Comparison of ENCODE assay signal across 8 mouse cellular contexts in the genomic region with DNA sequence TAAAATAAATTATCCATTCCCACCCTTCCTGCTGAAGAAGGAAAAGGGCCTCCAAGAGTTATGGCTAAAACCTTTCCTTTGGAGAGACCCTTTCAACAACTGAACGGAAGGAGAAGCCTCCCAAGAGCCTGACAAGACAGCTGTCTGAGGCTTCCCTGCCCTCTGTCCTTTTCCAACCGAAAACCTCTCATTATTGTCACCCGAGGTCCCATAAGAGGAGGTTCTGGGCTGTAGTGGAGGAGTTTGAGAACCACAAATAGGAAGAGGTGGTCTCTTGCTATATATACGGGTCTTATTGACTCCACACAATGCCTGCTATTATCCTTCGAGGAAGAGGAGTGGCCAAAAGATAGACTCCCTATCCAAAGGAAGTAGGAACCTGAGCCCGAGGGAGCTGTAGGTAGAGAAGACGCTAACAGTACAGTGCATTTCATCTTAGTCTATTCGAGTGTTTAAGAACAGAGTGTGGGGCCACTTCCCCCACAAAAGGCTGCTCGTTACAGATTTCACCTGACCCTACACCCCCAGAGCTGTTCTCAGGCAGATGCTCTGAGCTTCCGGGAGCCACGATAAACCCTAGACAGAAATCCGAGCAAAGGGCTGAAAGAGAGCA. TPM values are rescaled to one million over a fixed set of nuclear protein-coding genes. Genes with fewer than 3 reads are reported as not detected.
DNase-seq lines count a peak whose midpoint lies in the region; ATAC-seq and TF ChIP-seq lines count a peak whose summit lies in the region.

No protein-coding gene starts in this region.

- peak overlapping the region; percentile 42 for H3K4me3 ChIP-seq in left cerebral cortex, adult 2 months
- H3K4me3 ChIP-seq in brown adipose tissue, adult 24 weeks (ENCODE audit: insufficient read depth, low read depth, low read length), result peak overlapping the region; percentile 48
- peak overlapping the region; percentile 28 for H3K4me3 ChIP-seq in hindbrain, postnatal 0 days (ENCODE audit: low read length)
- peak overlapping the region; percentile 26; the same call in 1 of the 2 replicates for H3K4me3 ChIP-seq in midbrain, postnatal 0 days (ENCODE audit: low read depth, low read length)

- no peaks in the 10 kb centered on the region for H3K4me1 ChIP-seq in brown adipose tissue, adult 24 weeks (ENCODE audit: control insufficient read depth, insufficient read depth, insufficient read length, low read length)
- H3K4me1 ChIP-seq in hindbrain, postnatal 0 days (ENCODE audit: insufficient read depth, low read length), result peaks cover 8% of the 10 kb centered on the region; the same call in 1 of the 2 replicates
- H3K4me1 ChIP-seq in midbrain, postnatal 0 days (ENCODE audit: insufficient read depth, low read length), result 0 out of 2 replicates have a peak, but pooled peaks cover 2% of the 10 kb centered on the region

- H3K9ac ChIP-seq in hindbrain, postnatal 0 days (replicated peaks; ENCODE audit: low read length), result no peak overlapping the region
- H3K9ac ChIP-seq in midbrain, postnatal 0 days (replicated peaks; ENCODE audit: low read length, poor library complexity, severe bottlenecking), result no peak overlapping the region

- no peak overlapping the region for H3K27ac ChIP-seq in left cerebral cortex, adult 2 months
- no peak overlapping the region for H3K27ac ChIP-seq in brown adipose tissue, adult 24 weeks (replicated peaks; ENCODE audit: low read depth, low read length)
- H3K27ac ChIP-seq in hindbrain, postnatal 0 days, result no peak overlapping the region
- H3K27ac ChIP-seq in midbrain, postnatal 0 days (ENCODE audit: low read depth, low read length), result no peak overlapping the region

- WGBS in hindbrain, postnatal 0 days, result 11% methylated on average over 12 of the region's 12 CpGs
- 9% methylated on average over 12 of the region's 12 CpGs for WGBS in midbrain, postnatal 0 days

- peaks cover 41% of the 10 kb centered on the region for H3K27me3 ChIP-seq in hindbrain, postnatal 0 days (ENCODE audit: insufficient read depth, low read length)
- peaks cover 47% of the 10 kb centered on the region for H3K27me3 ChIP-seq in midbrain, postnatal 0 days (ENCODE audit: insufficient read depth, low read length)

- ATAC-seq in hindbrain, postnatal 0 days, result no peak
- ATAC-seq in midbrain, postnatal 0 days (ENCODE audit: low FRiP score), result no peak

- H3K9me3 ChIP-seq in hindbrain, postnatal 0 days (ENCODE audit: low read length), result no peaks in the 10 kb centered on the region
- no peaks in the 10 kb centered on the region for H3K9me3 ChIP-seq in midbrain, postnatal 0 days (ENCODE audit: low read length)

- no peak for TF ChIP-seq CTCF in left cerebral cortex, adult 2 months (IDR thresholded peaks at IDR 0.05)
- TF ChIP-seq CTCF in hindbrain, postnatal 0 days (IDR thresholded peaks at IDR 0.05; ENCODE audit: low read depth), result no peak
- TF ChIP-seq CTCF in midbrain, postnatal 0 days (IDR thresholded peaks at IDR 0.05), result no peak

- DNase-seq in left cerebral cortex, adult 2 months (ENCODE audit: extremely low spot score in 1 of 2, low spot score in 2 of 2), result no peak
- no peak for DNase-seq in left cerebral cortex, adult 9 months (ENCODE audit: low spot score in 2 of 2)
- DNase-seq in hindbrain, postnatal 0 days (ENCODE audit: low spot score), result no peak
- no peak for DNase-seq in midbrain, postnatal 0 days (ENCODE audit: low spot score)
- no peak for DNase-seq in adrenal gland, adult 2 months
- no peak for DNase-seq in right cerebral cortex, postnatal 4 days
- DNase-seq in frontal cortex, postnatal 10 days (ENCODE audit: low spot score in 2 of 2), result no peak

- peak overlapping the region; percentile 56 for H3K4me2 ChIP-seq in hindbrain, postnatal 0 days (ENCODE audit: low read depth, low read length)
- peak overlapping the region; percentile 49 for H3K4me2 ChIP-seq in midbrain, postnatal 0 days (ENCODE audit: low read depth, low read length, poor library complexity, severe bottlenecking)

- intact Hi-C loops in left cerebral cortex, adult 2 months (cut with DNase I), result no loop called here

- H3K36me3 ChIP-seq in hindbrain, postnatal 0 days (ENCODE audit: insufficient read depth, low read length), result no peaks in the 10 kb centered on the region
- no peaks in the 10 kb centered on the region for H3K36me3 ChIP-seq in midbrain, postnatal 0 days (ENCODE audit: insufficient read depth, low read length)

RNA-seq across cellular contexts. Expression of gene Wnt10b, which starts 6.0 kb away (rescaled TPM):
- total RNA-seq in left cerebral cortex, adult 2 months (2021), result under 1 TPM; 0.51 to 0.66 TPM
- polyA plus RNA-seq in brown adipose tissue, adult 24 weeks (2012; ENCODE audit: insufficient read depth, insufficient read length, missing spikeins), result 0.83 and 0.95 TPM in 2 replicates
- total RNA-seq in hindbrain, postnatal 0 days (2014; rRNA removed), result 1.4 and 4.5 TPM in 2 replicates
- 0.29 TPM in 1 of 2 replicates, not detected in the other for polyA plus RNA-seq in hindbrain, postnatal 0 days (2015; fragmentation: Nextera tagmentation; extraction: Ambion mirVana)
- total RNA-seq in midbrain, postnatal 0 days (2014; rRNA removed), result 0.38 and 1.5 TPM in 2 replicates
- polyA plus RNA-seq in midbrain, postnatal 0 days (2015; fragmentation: Nextera tagmentation; extraction: Ambion mirVana), result not detected in 2 replicates
- 1 to 10 TPM in 1 of 2 experiments, under 1 TPM in 1; 0.84 to 2.2 TPM for total RNA-seq in adrenal gland, adult 2 months (2021)
- polyA plus RNA-seq in adrenal gland, adult 2 months (2012; rRNA removed), result 0.45 and 2.2 TPM in 2 replicates

RNA-seq across cellular contexts. Expression of gene Arf3, which starts 8.9 kb away (rescaled TPM):
- 100 to 1,000 TPM; 749 to 756 TPM for total RNA-seq in left cerebral cortex, adult 2 months (2021)
- 25.8 and 32.2 TPM in 2 replicates for polyA plus RNA-seq in brown adipose tissue, adult 24 weeks (2012; ENCODE audit: insufficient read depth, insufficient read length, missing spikeins)
- total RNA-seq in hindbrain, postnatal 0 days (2014; rRNA removed), result 127 TPM in 2 replicates
- 80.7 and 92.9 TPM in 2 replicates for polyA plus RNA-seq in hindbrain, postnatal 0 days (2015; fragmentation: Nextera tagmentation; extraction: Ambion mirVana)
- 122 and 144 TPM in 2 replicates for total RNA-seq in midbrain, postnatal 0 days (2014; rRNA removed)
- 89.2 and 93.8 TPM in 2 replicates for polyA plus RNA-seq in midbrain, postnatal 0 days (2015; fragmentation: Nextera tagmentation; extraction: Ambion mirVana)
- total RNA-seq in adrenal gland, adult 2 months (2021), result 100 to 1,000 TPM; 130 to 136 TPM
- polyA plus RNA-seq in adrenal gland, adult 2 months (2012; rRNA removed), result 82.4 and 106 TPM in 2 replicates

RNA-seq across cellular contexts. Expression of gene Wnt1, which starts 17.7 kb away (rescaled TPM):
- total RNA-seq in left cerebral cortex, adult 2 months (2021), result under 1 TPM in 1 of 2 experiments, not detected in 1; 0.14 TPM
- not detected in 2 replicates for polyA plus RNA-seq in brown adipose tissue, adult 24 weeks (2012; ENCODE audit: insufficient read depth, insufficient read length, missing spikeins)
- total RNA-seq in hindbrain, postnatal 0 days (2014; rRNA removed), result 0.05 TPM in 1 of 2 replicates, not detected in the other
- 0.52 and 0.59 TPM in 2 replicates for polyA plus RNA-seq in hindbrain, postnatal 0 days (2015; fragmentation: Nextera tagmentation; extraction: Ambion mirVana)
- 0.33 TPM in 2 replicates for total RNA-seq in midbrain, postnatal 0 days (2014; rRNA removed)
- polyA plus RNA-seq in midbrain, postnatal 0 days (2015; fragmentation: Nextera tagmentation; extraction: Ambion mirVana), result 0.81 and 1.1 TPM in 2 replicates
- not detected for total RNA-seq in adrenal gland, adult 2 months (2021)
- polyA plus RNA-seq in adrenal gland, adult 2 months (2012; rRNA removed), result 0.08 TPM in 1 of 2 replicates, not detected in the other

RNA-seq across cellular contexts. Expression of gene Ddn, which starts 37.4 kb away (rescaled TPM):
- 100 to 1,000 TPM; 739 to 834 TPM for total RNA-seq in left cerebral cortex, adult 2 months (2021)
- not detected in 2 replicates for polyA plus RNA-seq in brown adipose tissue, adult 24 weeks (2012; ENCODE audit: insufficient read depth, insufficient read length, missing spikeins)
- 2.7 and 6.5 TPM in 2 replicates for total RNA-seq in hindbrain, postnatal 0 days (2014; rRNA removed)
- 0.45 and 0.64 TPM in 2 replicates for polyA plus RNA-seq in hindbrain, postnatal 0 days (2015; fragmentation: Nextera tagmentation; extraction: Ambion mirVana)
- 5.5 and 7.3 TPM in 2 replicates for total RNA-seq in midbrain, postnatal 0 days (2014; rRNA removed)
- 0.51 and 0.64 TPM in 2 replicates for polyA plus RNA-seq in midbrain, postnatal 0 days (2015; fragmentation: Nextera tagmentation; extraction: Ambion mirVana)
- total RNA-seq in adrenal gland, adult 2 months (2021), result under 1 TPM in 1 of 2 experiments, not detected in 1; 0.35 TPM
- polyA plus RNA-seq in adrenal gland, adult 2 months (2012; rRNA removed), result 0.03 and 0.08 TPM in 2 replicates

RNA-seq across cellular contexts. Expression of gene Fkbp11, which starts 43.9 kb away (rescaled TPM):
- total RNA-seq in left cerebral cortex, adult 2 months (2021), result 1 to 10 TPM; 1.9 TPM
- polyA plus RNA-seq in brown adipose tissue, adult 24 weeks (2012; ENCODE audit: insufficient read depth, insufficient read length, missing spikeins), result 1.9 TPM in 1 of 2 replicates, not detected in the other
- total RNA-seq in hindbrain, postnatal 0 days (2014; rRNA removed), result 6.4 and 10.6 TPM in 2 replicates
- 5.0 and 6.6 TPM in 2 replicates for polyA plus RNA-seq in hindbrain, postnatal 0 days (2015; fragmentation: Nextera tagmentation; extraction: Ambion mirVana)
- 1.0 and 2.8 TPM in 2 replicates for total RNA-seq in midbrain, postnatal 0 days (2014; rRNA removed)
- polyA plus RNA-seq in midbrain, postnatal 0 days (2015; fragmentation: Nextera tagmentation; extraction: Ambion mirVana), result 4.4 and 5.4 TPM in 2 replicates
- total RNA-seq in adrenal gland, adult 2 months (2021), result 1 to 10 TPM; 4.9 to 9.3 TPM
- polyA plus RNA-seq in adrenal gland, adult 2 months (2012; rRNA removed), result 8.4 and 10.0 TPM in 2 replicates
